Comparison of ENCODE assay signal across 8 mouse cellular contexts in genomic region chr7:27446521-27447418, GRCm38 (mm10). TPM values are rescaled to one million over a fixed set of nuclear protein-coding genes. Genes with fewer than 3 reads are reported as not detected.
DNase-seq lines count a peak whose midpoint lies in the region; ATAC-seq and TF ChIP-seq lines count a peak whose summit lies in the region.

No protein-coding gene starts in this region.

- no peaks in the 10 kb centered on the region for H3K79me2 ChIP-seq in C2C12 (ENCODE audit: control insufficient read depth, insufficient read depth)
- no peaks in the 10 kb centered on the region for H3K79me2 ChIP-seq in heart, adult 2 months (replicated peaks; ENCODE audit: control insufficient read depth, insufficient read depth, low read length)

- H3K36me3 ChIP-seq in C2C12 (ENCODE audit: control insufficient read depth, insufficient read depth): no peaks in the 10 kb centered on the region
- H3K36me3 ChIP-seq in ES-E14 (ENCODE audit: control insufficient read depth, insufficient read depth, low read length, poor library complexity, severe bottlenecking): no peaks in the 10 kb centered on the region
- no peaks in the 10 kb centered on the region for H3K36me3 ChIP-seq in heart, adult 2 months (ENCODE audit: control insufficient read depth, insufficient read depth, low read length)
- H3K36me3 ChIP-seq in liver, embryonic 13.5 days: peaks cover 18% of the 10 kb centered on the region

- ATAC-seq in liver, embryonic 13.5 days (ENCODE audit: low read depth): no peak
- ATAC-seq in erythroid progenitor cell, adult 5-6 weeks (replicated peaks; ENCODE audit: low FRiP score, poor library complexity, severe bottlenecking): no peak

- DNase-seq in ES-E14 (ENCODE audit: low read depth, low spot score): no peak
- peak; percentile 72 to 82 for DNase-seq in cerebellum, postnatal 25 days
- peak; percentile 26 to 29 for DNase-seq in heart, adult 2 months
- peak; percentile 40 for DNase-seq in kidney, postnatal 10 days
- DNase-seq in liver, embryonic 13.5 days: no peak

- in situ Hi-C loops in ES-E14 (cut with MboI; ENCODE audit: low sequenced_read_pairs in 2 of 2, unreplicated experiment in 2 of 2): no loop called here

- peaks cover 0 to 9% of the 10 kb centered on the region in 2 experiments; a peak in 1 of 4 replicates for H3K4me1 ChIP-seq in ES-E14 (ENCODE audit: control insufficient read depth in 2 of 2, insufficient read depth in 2 of 2, low read length in 2 of 2, poor library complexity in 1 of 2)
- peaks cover 9% of the 10 kb centered on the region for H3K4me1 ChIP-seq in heart, adult 2 months (ENCODE audit: control insufficient read depth, insufficient read depth, low read length)
- peaks cover 46% of the 10 kb centered on the region for H3K4me1 ChIP-seq in liver, embryonic 13.5 days (replicated peaks)
- H3K4me1 ChIP-seq in olfactory bulb, adult 2 months (ENCODE audit: control insufficient read depth, insufficient read depth, low read length): peaks cover 3% of the 10 kb centered on the region; the same call in 1 of the 2 replicates

- no peak overlapping the region for H3K27ac ChIP-seq in ES-E14 (ENCODE audit: insufficient read depth, low read depth, low read length, poor library complexity, severe bottlenecking)
- no peak overlapping the region for H3K27ac ChIP-seq in heart, adult 2 months
- peak overlapping the region; percentile 13; the same call in 1 of the 2 replicates for H3K27ac ChIP-seq in liver, embryonic 13.5 days
- peak overlapping the region; percentile 75; the same call in 1 of the 2 replicates for H3K27ac ChIP-seq in olfactory bulb, adult 2 months (ENCODE audit: insufficient read depth, low read depth, low read length)

- TF ChIP-seq EP300 in heart, adult 2 months (IDR thresholded peaks at IDR 0.05; ENCODE audit: insufficient read depth, low read depth, low read length): no peak

- intact Hi-C loops in heart, adult 2 months (cut with DNase I): loop anchor here (5.0 kb wide), 3 partner anchors 39 to 89 kb away; partner anchors contain the start of genes Gm20479 and Shkbp1

- H3K4me2 ChIP-seq in liver, embryonic 13.5 days: peak overlapping the region; percentile 80

- no peaks in the 10 kb centered on the region for H3K79me3 ChIP-seq in C2C12 (ENCODE audit: low read depth)

- no peaks in the 10 kb centered on the region for H3K9me3 ChIP-seq in ES-E14 (ENCODE audit: control insufficient read depth, insufficient read depth, low read depth, low read length)
- no peaks in the 10 kb centered on the region for H3K9me3 ChIP-seq in liver, embryonic 13.5 days (replicated peaks)

- no peak for TF ChIP-seq POLR2A in heart, adult 2 months (IDR thresholded peaks at IDR 0.05; ENCODE audit: insufficient read depth, low read depth, low read length)
- 0 out of 2 replicates have a peak, but pooled peaks have one; percentile 21 for TF ChIP-seq POLR2A in olfactory bulb, adult 2 months (IDR thresholded peaks at IDR 0.05; ENCODE audit: insufficient read depth, low read depth, low read length)

- peak overlapping the region; percentile 65 for H3K9ac ChIP-seq in ES-E14 (ENCODE audit: insufficient read depth, low read depth, low read length, poor library complexity, severe bottlenecking)
- H3K9ac ChIP-seq in heart, adult 2 months (ENCODE audit: low read depth, low read length): peak overlapping the region; percentile 67
- H3K9ac ChIP-seq in liver, embryonic 13.5 days: peak overlapping the region; percentile 68

- no peak overlapping the region for H3K4me3 ChIP-seq in C2C12 (ENCODE audit: insufficient read depth, poor library complexity, severe bottlenecking)
- peak overlapping the region; percentile 64 to 74; a peak in 3 of 4 replicates for H3K4me3 ChIP-seq in ES-E14 (ENCODE audit: insufficient read depth in 1 of 2, low read depth in 1 of 2, low read length in 2 of 2, poor library complexity in 1 of 2, severe bottlenecking in 1 of 2)
- H3K4me3 ChIP-seq in heart, adult 2 months: peak overlapping the region; percentile 74
- H3K4me3 ChIP-seq in liver, embryonic 13.5 days (replicated peaks): peak overlapping the region; percentile 60
- peak overlapping the region; percentile 75 for H3K4me3 ChIP-seq in olfactory bulb, adult 2 months (ENCODE audit: insufficient read depth, low read depth, low read length)

- H3ac ChIP-seq in C2C12 (ENCODE audit: control insufficient read depth, insufficient read length, low read depth): peak overlapping the region; percentile 22

- peaks cover 11% of the 10 kb centered on the region for H3K27me3 ChIP-seq in C2C12 (ENCODE audit: control insufficient read depth, insufficient read depth, insufficient read length)
- no peaks in the 10 kb centered on the region; the same call in 1 of the 2 replicates for H3K27me3 ChIP-seq in heart, adult 2 months (ENCODE audit: control insufficient read depth, insufficient read depth, low read length)
- peaks cover 51% of the 10 kb centered on the region for H3K27me3 ChIP-seq in liver, embryonic 13.5 days

- WGBS in heart, adult 2 months: 11% methylated on average over 48 of the region's 53 CpGs
- WGBS in liver, embryonic 13.5 days (ENCODE audit: insufficient replicate concordance): 12% methylated on average over 26 of the region's 53 CpGs
- 4% methylated on average over 49 of the region's 53 CpGs for WGBS in olfactory bulb, adult 2 months

- TF ChIP-seq CTCF in C2C12 (IDR thresholded peaks at IDR 0.05; ENCODE audit: control insufficient read depth, insufficient read depth, insufficient read length): no peak
- no peak for TF ChIP-seq CTCF in heart, adult 2 months (IDR thresholded peaks at IDR 0.05)
- TF ChIP-seq CTCF in olfactory bulb, adult 2 months (IDR thresholded peaks at IDR 0.05; ENCODE audit: insufficient read depth, low read depth, low read length): no peak

TF ChIP-seq in C2C12, 6 proteins besides CTCF, POLR2A, EP300 and RAD21 (continues in another document):
- TF ChIP-seq USF1 (IDR thresholded peaks at IDR 0.05; ENCODE audit: low read depth) (no peak), MYOD1 (IDR thresholded peaks at IDR 0.05; ENCODE audit: control insufficient read depth, insufficient read length, low read depth) (no peak), MAX (IDR thresholded peaks at IDR 0.05) (no peak)

TF ChIP-seq in ES-E14, 5 proteins besides CTCF, POLR2A, EP300 and RAD21 (continues in another document):
- no peak for TF ChIP-seq ZC3H11A (IDR thresholded peaks at IDR 0.05; ENCODE audit: borderline replicate concordance, low read depth, low read length)
- no peak for TF ChIP-seq ZNF384 (IDR thresholded peaks at IDR 0.05; ENCODE audit: low read depth, low read length)
- TF ChIP-seq MAFK (IDR thresholded peaks at IDR 0.05; ENCODE audit: insufficient read depth, low read depth, low read length): no peak

RNA-seq across cellular contexts. Expression of gene Sptbn4, which starts 0.7 kb away (rescaled TPM):
- 0.25 TPM for polyA plus RNA-seq in C2C12 (2012; fragmentation: generic; extraction: Trizol)
- total RNA-seq in ES-E14 (2012; rRNA removed): 9.1 and 18.6 TPM in 2 replicates
- under 1 TPM; 0.18 to 0.20 TPM for total RNA-seq in heart, adult 2 months (2021)
- 0.23 and 0.44 TPM in 2 replicates for polyA plus RNA-seq in heart, adult 2 months (2012; rRNA removed)
- polyA plus RNA-seq in liver, embryonic 13.5 days (2015; fragmentation: Nextera tagmentation; extraction: Ambion mirVana): 0.07 and 0.10 TPM in 2 replicates
- polyA plus RNA-seq in olfactory bulb, adult 2 months (2012; ENCODE audit: insufficient read depth, insufficient read length, low replicate concordance, missing spikeins): not detected in 2 replicates
- total RNA-seq in erythroid progenitor cell, adult 5-6 weeks (2015; ENCODE audit: low replicate concordance): not detected in 2 replicates
- 0.08 and 0.13 TPM in 2 replicates for total RNA-seq in erythroid progenitor cell, adult 5-6 weeks (2017; ENCODE audit: low replicate concordance)

RNA-seq across cellular contexts. Expression of gene Blvrb, which starts 1.0 kb away (rescaled TPM):
- polyA plus RNA-seq in C2C12 (2012; fragmentation: generic; extraction: Trizol): 78.4 TPM
- total RNA-seq in ES-E14 (2012; rRNA removed): 22.0 and 29.6 TPM in 2 replicates
- 10 to 100 TPM; 29.9 to 31.7 TPM for total RNA-seq in heart, adult 2 months (2021)
- 41.7 and 46.2 TPM in 2 replicates for polyA plus RNA-seq in heart, adult 2 months (2012; rRNA removed)
- polyA plus RNA-seq in liver, embryonic 13.5 days (2015; fragmentation: Nextera tagmentation; extraction: Ambion mirVana): 831 and 956 TPM in 2 replicates
- polyA plus RNA-seq in olfactory bulb, adult 2 months (2012; ENCODE audit: insufficient read depth, insufficient read length, low replicate concordance, missing spikeins): not detected in 2 replicates
- 538 and 642 TPM in 2 replicates for total RNA-seq in erythroid progenitor cell, adult 5-6 weeks (2015; ENCODE audit: low replicate concordance)
- total RNA-seq in erythroid progenitor cell, adult 5-6 weeks (2017; ENCODE audit: low replicate concordance): 484 and 602 TPM in 2 replicates

RNA-seq across cellular contexts. Expression of gene Sertad3, which starts 26.8 kb away (rescaled TPM):
- 12.5 TPM for polyA plus RNA-seq in C2C12 (2012; fragmentation: generic; extraction: Trizol)
- 5.4 and 6.2 TPM in 2 replicates for total RNA-seq in ES-E14 (2012; rRNA removed)
- 1 to 10 TPM; 3.5 to 6.2 TPM for total RNA-seq in heart, adult 2 months (2021)
- 6.9 TPM in 2 replicates for polyA plus RNA-seq in heart, adult 2 months (2012; rRNA removed)
- polyA plus RNA-seq in liver, embryonic 13.5 days (2015; fragmentation: Nextera tagmentation; extraction: Ambion mirVana): 31.4 and 31.7 TPM in 2 replicates
- not detected in 2 replicates for polyA plus RNA-seq in olfactory bulb, adult 2 months (2012; ENCODE audit: insufficient read depth, insufficient read length, low replicate concordance, missing spikeins)
- 9.0 and 9.2 TPM in 2 replicates for total RNA-seq in erythroid progenitor cell, adult 5-6 weeks (2015; ENCODE audit: low replicate concordance)
- 14.8 and 19.6 TPM in 2 replicates for total RNA-seq in erythroid progenitor cell, adult 5-6 weeks (2017; ENCODE audit: low replicate concordance)

RNA-seq across cellular contexts. Expression of gene Sertad1, which starts 39.9 kb away (rescaled TPM):
- 87.3 TPM for polyA plus RNA-seq in C2C12 (2012; fragmentation: generic; extraction: Trizol)
- total RNA-seq in ES-E14 (2012; rRNA removed): 13.1 and 25.1 TPM in 2 replicates
- 10 to 100 TPM in 1 of 2 experiments, 1 to 10 TPM in 1; 7.6 to 10.2 TPM for total RNA-seq in heart, adult 2 months (2021)
- polyA plus RNA-seq in heart, adult 2 months (2012; rRNA removed): 12.2 and 14.0 TPM in 2 replicates
- 20.7 and 21.7 TPM in 2 replicates for polyA plus RNA-seq in liver, embryonic 13.5 days (2015; fragmentation: Nextera tagmentation; extraction: Ambion mirVana)
- polyA plus RNA-seq in olfactory bulb, adult 2 months (2012; ENCODE audit: insufficient read depth, insufficient read length, low replicate concordance, missing spikeins): not detected in 2 replicates
- 1.7 and 6.8 TPM in 2 replicates for total RNA-seq in erythroid progenitor cell, adult 5-6 weeks (2015; ENCODE audit: low replicate concordance)
- 5.5 and 7.0 TPM in 2 replicates for total RNA-seq in erythroid progenitor cell, adult 5-6 weeks (2017; ENCODE audit: low replicate concordance)

RNA-seq across cellular contexts. Expression of gene Prx, which starts 52.4 kb away (rescaled TPM):
- 5.3 TPM for polyA plus RNA-seq in C2C12 (2012; fragmentation: generic; extraction: Trizol)
- total RNA-seq in ES-E14 (2012; rRNA removed): 10.0 TPM in 2 replicates
- under 1 TPM; 0.59 to 0.81 TPM for total RNA-seq in heart, adult 2 months (2021)
- 0.59 and 0.61 TPM in 2 replicates for polyA plus RNA-seq in heart, adult 2 months (2012; rRNA removed)
- 0.78 and 0.88 TPM in 2 replicates for polyA plus RNA-seq in liver, embryonic 13.5 days (2015; fragmentation: Nextera tagmentation; extraction: Ambion mirVana)
- not detected in 2 replicates for polyA plus RNA-seq in olfactory bulb, adult 2 months (2012; ENCODE audit: insufficient read depth, insufficient read length, low replicate concordance, missing spikeins)
- total RNA-seq in erythroid progenitor cell, adult 5-6 weeks (2015; ENCODE audit: low replicate concordance): 0.36 and 0.42 TPM in 2 replicates
- 1.4 and 5.1 TPM in 2 replicates for total RNA-seq in erythroid progenitor cell, adult 5-6 weeks (2017; ENCODE audit: low replicate concordance)

Comparison
In these comparisons a context has a peak if more than half of its experiments do, and no peak if none do; other contexts are left out.
1. DNase-seq: peak in cerebellum, postnatal 25 days (2 of 2), heart, adult 2 months (2 of 2) and kidney, postnatal 10 days (single experiment); none in ES-E14 (single experiment) and liver, embryonic 13.5 days (single experiment).
2. H3K27ac ChIP-seq: peak in liver, embryonic 13.5 days (single experiment) and olfactory bulb, adult 2 months (single experiment); none in ES-E14 (single experiment) and heart, adult 2 months (single experiment).
3. Peak in every context shown above with its lines, with median percentiles within 50 percentile points of each other: H3K9ac ChIP-seq.